Mouse (Mus musculus): ENCODE data around the gene Kif21a. TPM values are rescaled to one million over a fixed set of nuclear protein-coding genes. Genes with fewer than 3 reads are reported as not detected.

Gene Kif21a
- total and polyA plus RNA-seq, 2 experiments from 2014 or later: 29.3 to 54.4 TPM

DNA sequence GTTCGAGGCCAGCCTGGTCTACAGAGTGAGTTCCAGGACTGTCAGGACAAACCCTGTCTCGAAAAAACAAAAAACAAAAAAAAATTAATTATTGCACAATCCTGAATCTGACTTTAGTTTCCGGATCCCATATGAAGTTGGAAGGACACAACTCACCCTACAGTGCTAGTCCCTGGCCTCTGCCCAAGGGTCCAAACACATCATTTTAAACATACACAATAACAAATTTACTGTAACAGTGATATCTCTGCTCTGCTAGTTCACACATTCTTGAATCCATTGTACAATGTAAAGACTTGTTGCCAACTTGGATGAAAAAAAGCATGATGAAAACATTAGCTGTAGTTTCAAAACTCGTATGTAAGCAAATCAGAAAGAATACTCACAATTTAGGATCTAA is 6.5 kb downstream of the Kif21a start:
- ATAC-seq (no peak), DNase-seq (ENCODE audit: low spot score) (no peak)
- no peak for TF ChIP-seq CTCF (IDR thresholded peaks at IDR 0.05; ENCODE audit: low read depth)
- 0 out of 2 replicates have a peak, but pooled peaks cover 3% of the 10 kb centered on the region for H3K4me1 ChIP-seq (ENCODE audit: insufficient read depth, low read length)
- 89% methylated on average over 4 of the region's 4 CpGs for WGBS
- no peak overlapping the region for H3K9ac ChIP-seq (replicated peaks; ENCODE audit: low read length)
- no peaks in the 10 kb centered on the region for H3K36me3 ChIP-seq (ENCODE audit: insufficient read depth, low read length)
- no peaks in the 10 kb centered on the region for H3K27me3 ChIP-seq (ENCODE audit: insufficient read depth, low read length)
- H3K9me3 ChIP-seq (ENCODE audit: low read length): no peaks in the 10 kb centered on the region
- H3K4me2 ChIP-seq (ENCODE audit: low read depth, low read length): no peak overlapping the region
- H3K27ac ChIP-seq: no peak overlapping the region
- no peak overlapping the region for H3K4me3 ChIP-seq (ENCODE audit: low read length)

GRCm38 (mm10) chr15:91038860-91039259 is 10.9 kb downstream of the Kif21a start:
- no peak overlapping the region for H3K4me2 ChIP-seq (ENCODE audit: low read depth, low read length)
- ATAC-seq (no peak), DNase-seq (ENCODE audit: low spot score) (no peak)
- H3K9me3 ChIP-seq (ENCODE audit: low read length): no peaks in the 10 kb centered on the region
- H3K27me3 ChIP-seq (ENCODE audit: insufficient read depth, low read length): no peaks in the 10 kb centered on the region
- TF ChIP-seq CTCF (IDR thresholded peaks at IDR 0.05; ENCODE audit: low read depth): no peak
- no peaks in the 10 kb centered on the region for H3K36me3 ChIP-seq (ENCODE audit: insufficient read depth, low read length)
- no peak overlapping the region for H3K4me3 ChIP-seq (ENCODE audit: low read length)
- H3K9ac ChIP-seq (replicated peaks; ENCODE audit: low read length): no peak overlapping the region
- H3K4me1 ChIP-seq (ENCODE audit: insufficient read depth, low read length): no peaks in the 10 kb centered on the region
- WGBS: 69% methylated on average over 5 of the region's 5 CpGs
- H3K27ac ChIP-seq: no peak overlapping the region

DNA sequence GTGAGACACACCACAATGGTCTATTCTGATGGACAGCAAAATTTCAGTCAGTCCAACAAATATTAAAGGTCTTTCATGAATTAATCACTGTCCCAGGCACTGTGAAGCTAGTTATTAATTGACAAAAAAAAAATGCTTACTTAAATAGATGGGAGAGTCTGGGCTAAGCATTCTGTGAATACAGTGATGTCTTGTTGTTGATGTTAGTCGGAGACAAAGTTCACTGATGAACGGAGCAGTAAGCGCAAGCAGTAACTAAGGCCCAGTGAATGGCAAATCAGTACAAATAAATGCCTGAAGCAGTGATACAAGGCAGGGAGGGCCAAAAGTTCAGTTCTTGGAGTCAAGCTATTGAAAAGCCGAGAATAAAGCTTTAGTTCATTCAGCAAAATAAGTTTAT is 15.7 kb downstream of the Kif21a start:
- H3K36me3 ChIP-seq (ENCODE audit: insufficient read depth, low read length): no peaks in the 10 kb centered on the region
- ATAC-seq (no peak), DNase-seq (ENCODE audit: low spot score) (no peak)
- TF ChIP-seq CTCF (IDR thresholded peaks at IDR 0.05; ENCODE audit: low read depth): no peak
- H3K9ac ChIP-seq (replicated peaks; ENCODE audit: low read length): no peak overlapping the region
- H3K9me3 ChIP-seq (ENCODE audit: low read length): no peaks in the 10 kb centered on the region
- H3K27me3 ChIP-seq (ENCODE audit: insufficient read depth, low read length): no peaks in the 10 kb centered on the region
- no peak overlapping the region for H3K27ac ChIP-seq
- no peak overlapping the region for H3K4me3 ChIP-seq (ENCODE audit: low read length)
- 45% methylated on average over 4 of the region's 4 CpGs for WGBS
- H3K4me1 ChIP-seq (ENCODE audit: insufficient read depth, low read length): no peaks in the 10 kb centered on the region
- H3K4me2 ChIP-seq (ENCODE audit: low read depth, low read length): no peak overlapping the region

DNA sequence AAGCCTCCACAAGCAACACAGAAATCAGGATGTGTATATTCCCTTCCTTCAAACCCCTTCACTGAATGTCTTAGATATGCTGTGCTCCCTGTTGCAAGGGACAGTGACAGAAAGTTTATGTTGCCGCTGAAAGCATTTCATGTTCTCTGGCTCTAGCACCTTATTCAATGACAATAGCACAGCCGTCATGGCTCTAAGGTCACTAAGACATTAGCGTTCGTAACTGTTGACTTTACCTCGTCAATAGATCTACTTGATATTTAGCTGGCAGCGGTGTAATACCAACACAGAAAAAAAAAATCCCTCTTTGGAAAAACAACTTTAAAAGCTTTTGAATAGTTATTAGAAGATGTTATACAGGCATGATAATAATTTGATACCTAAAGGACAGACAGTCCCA is 16.2 kb downstream of the Kif21a start:
- H3K27ac ChIP-seq: no peak overlapping the region
- 63% methylated on average over 6 of the region's 6 CpGs for WGBS
- ATAC-seq (no peak), DNase-seq (ENCODE audit: low spot score) (no peak)
- H3K36me3 ChIP-seq (ENCODE audit: insufficient read depth, low read length): no peaks in the 10 kb centered on the region
- no peaks in the 10 kb centered on the region for H3K27me3 ChIP-seq (ENCODE audit: insufficient read depth, low read length)
- TF ChIP-seq CTCF (IDR thresholded peaks at IDR 0.05; ENCODE audit: low read depth): no peak
- no peak overlapping the region for H3K9ac ChIP-seq (replicated peaks; ENCODE audit: low read length)
- peaks cover 2% of the 10 kb centered on the region; the same call in 1 of the 2 replicates for H3K4me1 ChIP-seq (ENCODE audit: insufficient read depth, low read length)
- H3K4me2 ChIP-seq (ENCODE audit: low read depth, low read length): no peak overlapping the region
- H3K4me3 ChIP-seq (ENCODE audit: low read length): no peak overlapping the region
- no peaks in the 10 kb centered on the region for H3K9me3 ChIP-seq (ENCODE audit: low read length)

- WGBS: 56% methylated on average over 10 of the region's 10 CpGs
- Histone ChIP-seq H3K27ac (peak overlapping the region; percentile 66; the same call in 1 of the 2 replicates), H3K9ac (replicated peaks; ENCODE audit: low read length) (no peak overlapping the region), H3K9me3 (ENCODE audit: low read length) (no peaks in the 10 kb centered on the region), H3K4me3 (ENCODE audit: low read length) (no peak overlapping the region), H3K36me3 (ENCODE audit: insufficient read depth, low read length) (no peaks in the 10 kb centered on the region), H3K4me1 (ENCODE audit: insufficient read depth, low read length) (peaks cover 3% of the 10 kb centered on the region; the same call in 1 of the 2 replicates), H3K4me2 (ENCODE audit: low read depth, low read length) (0 out of 2 replicates have a peak overlapping the region, but pooled peaks have one; percentile 10), H3K27me3 (ENCODE audit: insufficient read depth, low read length) (no peaks in the 10 kb centered on the region)
- ATAC-seq: no peak
- no peak for TF ChIP-seq CTCF (IDR thresholded peaks at IDR 0.05; ENCODE audit: low read depth)
- no peak for DNase-seq (ENCODE audit: low spot score)
These were observed 20.8 kb downstream of the Kif21a start for GRCm38 (mm10) chr15:91028962-91029361.

GRCm38 (mm10) chr15:91028494-91028893 is 21.3 kb downstream of the Kif21a start:
- WGBS: 40% methylated on average over 10 of the region's 10 CpGs
- H3K4me2 ChIP-seq (ENCODE audit: low read depth, low read length): 0 out of 2 replicates have a peak overlapping the region, but pooled peaks have one; percentile 10
- no peak overlapping the region for H3K4me3 ChIP-seq (ENCODE audit: low read length)
- no peak for TF ChIP-seq CTCF (IDR thresholded peaks at IDR 0.05; ENCODE audit: low read depth)
- H3K9ac ChIP-seq (replicated peaks; ENCODE audit: low read length): no peak overlapping the region
- ATAC-seq: peak; percentile 83
- H3K27ac ChIP-seq: peak overlapping the region; percentile 66; the same call in 1 of the 2 replicates
- peaks cover 3% of the 10 kb centered on the region; the same call in 1 of the 2 replicates for H3K4me1 ChIP-seq (ENCODE audit: insufficient read depth, low read length)
- peak; percentile 49 for DNase-seq (ENCODE audit: low spot score)
- no peaks in the 10 kb centered on the region for H3K27me3 ChIP-seq (ENCODE audit: insufficient read depth, low read length)
- no peaks in the 10 kb centered on the region for H3K36me3 ChIP-seq (ENCODE audit: insufficient read depth, low read length)
- no peaks in the 10 kb centered on the region for H3K9me3 ChIP-seq (ENCODE audit: low read length)

- Histone ChIP-seq H3K36me3 (ENCODE audit: insufficient read depth, low read length) (no peaks in the 10 kb centered on the region), H3K4me3 (ENCODE audit: low read length) (no peak overlapping the region), H3K4me2 (ENCODE audit: low read depth, low read length) (no peak overlapping the region), H3K27me3 (ENCODE audit: insufficient read depth, low read length) (no peaks in the 10 kb centered on the region), H3K9ac (replicated peaks; ENCODE audit: low read length) (no peak overlapping the region), H3K9me3 (ENCODE audit: low read length) (no peaks in the 10 kb centered on the region), H3K27ac (no peak overlapping the region), H3K4me1 (ENCODE audit: insufficient read depth, low read length) (peaks cover 12% of the 10 kb centered on the region)
- DNase-seq (ENCODE audit: low spot score): no peak
- TF ChIP-seq CTCF (IDR thresholded peaks at IDR 0.05; ENCODE audit: low read depth): no peak
- no peak for ATAC-seq
- WGBS: 47% methylated on average over 8 of the region's 8 CpGs
These were observed 27.5 kb downstream of the Kif21a start for GRCm38 (mm10) chr15:91022276-91022675.
